16 mouse cellular contexts compared by ENCODE assay signal in the genomic region with DNA sequence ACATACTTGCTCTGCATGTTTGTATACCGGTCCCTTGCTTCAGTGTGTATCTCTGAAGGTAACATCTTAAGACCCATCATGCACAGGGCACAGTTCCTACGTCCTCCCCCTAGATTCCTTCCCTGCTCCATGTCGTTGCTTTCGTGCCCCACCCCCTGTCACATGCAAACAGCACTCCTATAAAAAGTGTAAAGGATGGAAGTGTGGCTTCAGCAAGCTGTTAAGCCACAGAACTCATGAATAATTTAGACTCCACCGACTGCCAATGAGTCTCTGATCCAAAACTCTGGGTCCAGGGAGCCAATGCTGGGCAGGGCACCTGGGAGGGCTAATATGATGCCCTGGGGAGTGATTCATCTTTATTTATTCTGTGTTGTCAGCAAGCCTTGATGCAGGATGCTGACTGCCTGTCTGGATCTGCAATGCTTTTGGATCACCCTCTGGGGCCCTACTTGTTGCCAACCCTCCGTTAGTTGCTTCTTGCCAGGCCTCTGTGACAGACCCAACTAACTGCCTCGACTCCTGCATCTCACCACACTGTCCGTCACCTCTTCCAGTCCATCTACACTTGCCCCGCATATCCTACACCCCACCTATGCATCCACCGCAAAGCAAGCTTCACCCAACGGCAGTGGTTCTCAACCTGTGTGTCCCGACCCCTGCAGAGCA. TPM values are rescaled to one million over a fixed set of nuclear protein-coding genes. Genes with fewer than 3 reads are reported as not detected.
DNase-seq lines count a peak whose midpoint lies in the region; ATAC-seq lines count a peak whose summit lies in the region.
"Had no signal": no experiment of that assay in that cellular context is flagged by ENCODE, and none has a peak within 500 bp of the region (broad histone marks: within the 10 kb centered on the region; RNA-seq: fewer than 3 reads in every experiment).

No protein-coding gene starts in this region.

- peak; percentile 15 for DNase-seq in layer of hippocampus, adult 11-12 months (ENCODE audit: low spot score)
- no peak for DNase-seq in layer of hippocampus, postnatal 25 days (ENCODE audit: extremely low spot score in 1 of 2, low spot score in 1 of 2)
- peak; percentile 3 for DNase-seq in retina, embryonic 14.5 days (ENCODE audit: low spot score)
- DNase-seq in retina, postnatal 1 day: no peak
- peak; percentile 60 to 62 for DNase-seq in left cerebral cortex, postnatal 36 days (ENCODE audit: low spot score in 2 of 2)
- DNase-seq in testis, postnatal 10 days (ENCODE audit: low spot score): no peak
- no peak for DNase-seq in lung, adult 18-20 months
- DNase-seq: adrenal gland, adult 8-10 months; B cell, adult 2 months; cerebellum, postnatal 14 days; gastrocnemius, postnatal 14 days; thymus, adult 2 months had no signal

- no peak for ATAC-seq in erythroblast, adult 5-6 weeks (replicated peaks; ENCODE audit: low FRiP score, poor library complexity, severe bottlenecking)
- ATAC-seq: intestine, embryonic 15.5 days had no signal

- intact Hi-C loops in left cerebral cortex, postnatal 36 days (cut with DNase I): no loop called here

RNA-seq across cellular contexts. Expression of a gene that starts 37.2 kb away (rescaled TPM):
- not detected for total RNA-seq in layer of hippocampus, postnatal 25 days (2021)
- total RNA-seq in left cerebral cortex, postnatal 36 days (2021): not detected
- total RNA-seq in erythroblast, adult 5-6 weeks (2015; ENCODE audit: low replicate concordance): not detected in 2 replicates
- not detected in 2 replicates for total RNA-seq in erythroblast, adult 5-6 weeks (2017; ENCODE audit: low replicate concordance)
- total RNA-seq: adrenal gland, adult 8-10 months; gastrocnemius, postnatal 14 days; heart, adult 8-10 months; layer of hippocampus, postnatal 10 days had no signal

RNA-seq across cellular contexts. Expression of a gene that starts 50.8 kb away (rescaled TPM):
- total RNA-seq in layer of hippocampus, postnatal 25 days (2021): not detected
- total RNA-seq in left cerebral cortex, postnatal 36 days (2021): not detected
- not detected in 2 replicates for total RNA-seq in erythroblast, adult 5-6 weeks (2015; ENCODE audit: low replicate concordance)
- total RNA-seq in erythroblast, adult 5-6 weeks (2017; ENCODE audit: low replicate concordance): not detected in 2 replicates
- total RNA-seq: adrenal gland, adult 8-10 months; gastrocnemius, postnatal 14 days; heart, adult 8-10 months; layer of hippocampus, postnatal 10 days had no signal

Comparison
In these comparisons a context has a peak if more than half of its experiments do, and no peak if none do; other contexts are left out.
1. DNase-seq: peak in layer of hippocampus, adult 11-12 months (single experiment), retina, embryonic 14.5 days (single experiment) and left cerebral cortex, postnatal 36 days (2 of 2); none in layer of hippocampus, postnatal 25 days (0 of 2), retina, postnatal 1 day (single experiment), testis, postnatal 10 days (single experiment) and lung, adult 18-20 months (0 of 2).